Mouse (Mus musculus) MEL (cell line): ENCODE results near the gene Sdad1. TPM values are rescaled to one million over a fixed set of nuclear protein-coding genes. Genes with fewer than 3 reads are reported as not detected.
"Not testable (repeated sequence)": the region's sequence is repeated elsewhere in the genome, so short reads cannot be mapped to it uniquely, and the experiment has no call there.

ENCODE experiments used
- DNase-seq: peaks from one replicate; pipeline ENCODE4 v3.0.0; 2011; ENCODE audit warnings: low read depth, low spot score
- H3K27ac ChIP-seq: 2 replicates; pipeline ENCODE4 v1.5.1; 2012; ENCODE audit warnings: low read depth, mild to moderate bottlenecking, control low read depth, low read length, moderate library complexity; ENCODE audit not compliant: control insufficient read depth
- H3K27me3 ChIP-seq, 2 experiments: fragments of 150-350 bp in 1 of 2; sonication (generic) in 1 of 2; 2 replicates each; pipeline ENCODE4 v1.6.1; 2012; ENCODE audit warnings: low read length in 2 of 2, mild to moderate bottlenecking in 2 of 2, improper control_type of control experiment in 1 of 2, moderate library complexity in 1 of 2; ENCODE audit not compliant: insufficient read depth in 2 of 2, control insufficient read depth in 1 of 2
- H3K36me3 ChIP-seq, 2 experiments: 2 replicates each; pipeline ENCODE4 v1.6.1; 2012 to 2014; ENCODE audit warnings: low read length in 2 of 2, improper control_type of control experiment in 1 of 2, inconsistent platforms in 1 of 2, mild to moderate bottlenecking in 1 of 2; ENCODE audit not compliant: insufficient read depth in 2 of 2, control insufficient read depth in 1 of 2
- H3K4me1 ChIP-seq, 2 experiments: fragments of 150-350 bp in 1 of 2; sonication (generic) in 1 of 2; 2 replicates each; pipeline ENCODE4 v1.6.1; 2012; ENCODE audit warnings: low read length in 2 of 2, improper control_type of control experiment in 1 of 2, mild to moderate bottlenecking in 1 of 2; ENCODE audit not compliant: insufficient read depth in 2 of 2, control insufficient read depth in 1 of 2
- H3K4me3 ChIP-seq, 2 experiments: fragments of 150-350 bp in 1 of 2; sonication (generic) in 1 of 2; 2 replicates each; pipeline ENCODE4 v1.5.1; 2012; ENCODE audit warnings: low read depth in 2 of 2, low read length in 2 of 2, mild to moderate bottlenecking in 2 of 2, moderate library complexity in 2 of 2, control low read depth in 1 of 2, improper control_type of control experiment in 1 of 2; ENCODE audit not compliant: control insufficient read depth in 1 of 2, insufficient read depth in 1 of 2
- H3K79me2 ChIP-seq: 2 replicates; pipeline ENCODE4 v1.6.1; 2012; ENCODE audit warnings: mild to moderate bottlenecking, low read length, moderate library complexity; ENCODE audit not compliant: control insufficient read depth, poor library complexity, insufficient read depth
- H3K9ac ChIP-seq: 2 replicates; pipeline ENCODE4 v1.6.1; 2012; ENCODE audit warnings: low read depth, mild to moderate bottlenecking, control low read depth, low read length, moderate library complexity; ENCODE audit not compliant: control insufficient read depth, poor library complexity, severe bottlenecking
- H3K9me3 ChIP-seq: fragments of 150-350 bp; sonication (generic); replicated peaks from 2 replicates; pipeline ENCODE4 v1.6.1; 2012; ENCODE audit warnings: mild to moderate bottlenecking, low read length, improper control_type of control experiment, moderate library complexity; ENCODE audit not compliant: insufficient read depth
- BHLHE40 ChIP-seq: IDR thresholded peaks from 2 replicates; pipeline ENCODE4 v1.6.1; 2012; ENCODE audit warnings: low read depth, mild to moderate bottlenecking, inconsistent platforms, low read length, improper control_type of control experiment, borderline replicate concordance
- E2F4 ChIP-seq: IDR thresholded peaks from 2 replicates; pipeline ENCODE4 v1.6.1; 2011; ENCODE audit warnings: low read depth, low read length, improper control_type of control experiment, borderline replicate concordance
- EP300 ChIP-seq, 2 experiments: IDR thresholded peaks; 2 replicates each; pipeline ENCODE4 v1.6.1; 2011; ENCODE audit warnings: improper control_type of control experiment in 2 of 2, low read length in 2 of 2, low read depth in 1 of 2, mild to moderate bottlenecking in 1 of 2
- GABPA ChIP-seq: IDR thresholded peaks from 2 replicates; pipeline ENCODE4 v1.6.1; 2012; ENCODE audit warnings: low read depth, mild to moderate bottlenecking, inconsistent platforms, low read length, improper control_type of control experiment, moderate library complexity
- GATA1 ChIP-seq: IDR thresholded peaks from 2 replicates; pipeline ENCODE4 v1.6.1; 2011; ENCODE audit warnings: low read depth, low read length, improper control_type of control experiment
- HCFC1 ChIP-seq: IDR thresholded peaks from 2 replicates; pipeline ENCODE4 v1.6.1; 2012; ENCODE audit warnings: low read depth, mild to moderate bottlenecking, inconsistent platforms, low read length, improper control_type of control experiment, moderate library complexity
- MAX ChIP-seq: IDR thresholded peaks from 2 replicates; pipeline ENCODE4 v1.6.1; 2011; ENCODE audit warnings: low read length, improper control_type of control experiment
- MYB ChIP-seq: IDR thresholded peaks from 2 replicates; pipeline ENCODE4 v1.6.1; 2011; ENCODE audit warnings: mild to moderate bottlenecking, low read depth, low read length, improper control_type of control experiment
- POLR2A ChIP-seq, 2 experiments: IDR thresholded peaks; 2 replicates each; pipeline ENCODE4 v1.6.1; 2011 to 2012; ENCODE audit warnings: low read length in 2 of 2, mild to moderate bottlenecking in 2 of 2, control low read depth in 1 of 2, improper control_type of control experiment in 1 of 2, low read depth in 1 of 2, moderate library complexity in 1 of 2; ENCODE audit not compliant: control insufficient read depth in 1 of 2, insufficient read depth in 1 of 2, poor library complexity in 1 of 2
- POLR2AphosphoS5 ChIP-seq: IDR thresholded peaks from 2 replicates; pipeline ENCODE4 v1.6.1; 2012; ENCODE audit warnings: low read depth, borderline replicate concordance, mild to moderate bottlenecking, inconsistent platforms, low read length, moderate library complexity, mixed read lengths
- RCOR1 ChIP-seq: IDR thresholded peaks from 2 replicates; pipeline ENCODE4 v1.6.1; 2012; ENCODE audit warnings: low read depth, mild to moderate bottlenecking, inconsistent platforms, low read length, improper control_type of control experiment
- SIN3A ChIP-seq: IDR thresholded peaks from 2 replicates; pipeline ENCODE4 v1.6.1; 2012; ENCODE audit warnings: low read length, improper control_type of control experiment, inconsistent platforms
- SMC3 ChIP-seq: IDR thresholded peaks from 2 replicates; pipeline ENCODE4 v1.6.1; 2011; ENCODE audit warnings: low read depth, low read length, improper control_type of control experiment
- TBP ChIP-seq: IDR thresholded peaks from 2 replicates; pipeline ENCODE4 v1.8.0; 2011; ENCODE audit warnings: low read depth, low read length, improper control_type of control experiment
- TCF12 ChIP-seq: IDR thresholded peaks from 2 replicates; pipeline ENCODE4 v1.6.1; 2014; ENCODE audit warnings: low read depth, mild to moderate bottlenecking, inconsistent platforms, low read length, improper control_type of control experiment, moderate library complexity
- UBTF ChIP-seq: IDR thresholded peaks from 2 replicates; pipeline ENCODE4 v1.6.1; 2012; ENCODE audit warnings: low read depth, mild to moderate bottlenecking, inconsistent platforms, low read length, improper control_type of control experiment, moderate library complexity, borderline replicate concordance; ENCODE audit not compliant: insufficient read depth
- ZNF384 ChIP-seq: IDR thresholded peaks from 2 replicates; pipeline ENCODE4 v1.6.1; 2012; ENCODE audit warnings: low read depth, mild to moderate bottlenecking, inconsistent platforms, low read length, improper control_type of control experiment
- polyA plus RNA-seq, 2 experiments: library from polyadenylated mRNA; stranded (reverse) in 1 of 2; unstranded in 1 of 2; fragments of >175 nt in 1 of 2; fragments of >200 nt in 1 of 2; gene quantifications; 2 replicates each; pipeline versions ENCODE4 v1.2.1 to v1.2.4; 2012; ENCODE audit warnings: low replicate concordance in 2 of 2, low read depth in 1 of 2; ENCODE audit not compliant: insufficient read length in 2 of 2, insufficient read depth in 1 of 2, missing spikeins in 1 of 2
- total RNA-seq: library from RNA; depleted of rRNA; stranded (reverse); fragments of 300-350 nt; gene quantifications from 2 replicates; pipeline ENCODE4 v1.2.3, GENCODE M21; 2012

Gene Sdad1
- total and polyA plus RNA-seq, 3 experiments: 72.4 to 73.0 TPM; not detected in 1

- H3K4me1 ChIP-seq, DNase-seq, H3K9me3 ChIP-seq, H3K27ac ChIP-seq, H3K27me3 ChIP-seq, H3K36me3 ChIP-seq, H3K79me2 ChIP-seq: not testable (repeated sequence)
- peak overlapping the region; percentile 88 for H3K9ac ChIP-seq
- peak overlapping the region; percentile 81 to 97 for H3K4me3 ChIP-seq
- 0 out of 2 replicates have a peak, but pooled peaks have one; percentile 1 for TF ChIP-seq SIN3A
Measured at GRCm38 (mm10) chr5:92352716-92353115, 42.4 kb upstream of the Sdad1 start.

DNA sequence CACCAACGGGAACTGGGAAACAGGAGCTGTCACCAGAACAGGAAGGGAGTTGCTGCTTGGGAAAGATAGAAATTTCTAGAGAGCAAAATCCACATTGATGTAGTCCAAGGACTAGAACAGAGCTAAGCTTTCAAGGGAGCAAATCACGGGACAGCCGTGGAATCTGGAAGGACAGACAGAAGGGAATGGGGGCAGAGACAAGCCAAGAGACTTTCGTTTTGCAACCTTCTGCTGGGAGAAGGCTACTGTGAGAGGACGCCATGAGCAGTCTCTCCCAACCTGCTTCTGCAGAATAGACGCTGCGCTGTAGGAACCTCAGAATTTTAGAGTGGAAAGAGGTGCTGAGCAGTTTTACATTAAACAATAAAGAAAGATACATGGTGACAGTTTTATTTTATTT lies 39.5 kb upstream of the Sdad1 start:
- Histone ChIP-seq H3K27ac (no peak overlapping the region), H3K79me2 (no peaks in the 10 kb centered on the region), H3K36me3 (no peaks in the 10 kb centered on the region), H3K9ac (no peak overlapping the region), H3K27me3 (no peaks in the 10 kb centered on the region; a peak in 2 of 4 replicates), H3K4me1 (peaks cover 0 to 7% of the 10 kb centered on the region in 2 experiments; a peak in 2 of 4 replicates), H3K4me3 (no peak overlapping the region), H3K9me3 (no peaks in the 10 kb centered on the region)
- DNase-seq: no peak
- TF ChIP-seq UBTF: no peak

DNA sequence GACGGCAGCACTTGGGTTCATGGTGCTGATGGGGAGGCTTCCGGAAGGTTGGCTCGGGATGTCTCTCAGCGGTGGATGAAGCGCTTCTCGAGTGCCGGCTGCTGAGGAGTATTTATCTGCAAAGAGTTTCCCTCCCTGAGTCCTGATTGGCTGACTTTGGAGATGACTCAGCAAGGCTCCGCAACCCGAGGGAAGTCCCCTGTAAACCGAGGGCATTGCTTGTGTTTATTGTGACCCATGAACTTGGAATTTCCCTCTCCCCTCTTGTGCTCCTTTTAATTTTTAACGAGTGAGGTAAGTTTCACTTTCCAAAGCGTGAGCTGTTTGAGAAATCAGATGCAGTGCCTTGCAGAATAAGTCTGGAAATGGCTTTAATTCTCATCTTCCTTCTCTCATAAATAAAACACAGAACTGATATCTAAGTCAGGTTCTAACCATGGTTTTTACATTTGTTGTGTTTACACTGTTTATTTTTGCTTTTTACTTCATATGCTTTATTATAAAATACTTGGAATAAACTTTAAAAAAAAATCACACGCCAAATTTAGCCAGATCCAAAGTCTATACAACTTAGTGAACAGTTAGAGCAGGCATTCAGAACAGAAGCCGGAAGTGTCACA lies 38.6 kb upstream of the Sdad1 start, which contains the start of gene Cxcl10:
Cxcl10 (minus strand) TSS at position 96 of the 620 bp plus-strand sequence.
- Histone ChIP-seq H3K79me2 (no peaks in the 10 kb centered on the region), H3K9ac (peak within 1 kb of the TSS; percentile 34)
- TF ChIP-seq HCFC1 (no peak), POLR2A (IDR thresholded peaks at IDR 0.05; ENCODE audit: control insufficient read depth in 1 of 2, insufficient read depth in 1 of 2, low read depth in 1 of 2, low read length in 2 of 2, poor library complexity in 1 of 2) (no peak), SMC3 (no peak), E2F4 (peak; percentile 77; the same call in 1 of the 2 replicates), GATA1 (peak; percentile 74), TCF12 (no peak), POLR2AphosphoS5 (no peak), ZNF384 (no peak), BHLHE40 (no peak), RCOR1 (no peak), TBP (0 out of 2 replicates have a peak, but pooled peaks have one; percentile 27), MYB (no peak), MAX (peak; percentile 91), GABPA (peak; percentile 46; the same call in 1 of the 2 replicates), SIN3A (peak; percentile 19; the same call in 1 of the 2 replicates), EP300 (IDR thresholded peaks at IDR 0.05; ENCODE audit: low read depth in 1 of 2, low read length in 2 of 2) (peak in 1 of 2 experiments; percentile 3; a peak in 1 of 4 replicates)
- TF ChIP-seq, all 39 proteins: peak for 7

More for the DNA sequence above, 38.6 kb upstream of the Sdad1 start, which contains the start of gene Cxcl10:
- Histone ChIP-seq H3K27ac (no peak within 1 kb of the TSS), H3K9me3 (no peaks in the 10 kb centered on the region), H3K4me3 (peak within 1 kb of the TSS; percentile 35 to 39; a peak in 3 of 4 replicates), H3K27me3 (no peaks in the 10 kb centered on the region; a peak in 1 of 4 replicates), H3K4me1 (peaks cover 0 to 7% of the 10 kb centered on the region in 2 experiments; a peak in 2 of 4 replicates), H3K36me3 (no peaks in the 10 kb centered on the region)
- peak; percentile 87 for DNase-seq
